ENCODE assay signal across 15 mouse cellular contexts in the genomic region with DNA sequence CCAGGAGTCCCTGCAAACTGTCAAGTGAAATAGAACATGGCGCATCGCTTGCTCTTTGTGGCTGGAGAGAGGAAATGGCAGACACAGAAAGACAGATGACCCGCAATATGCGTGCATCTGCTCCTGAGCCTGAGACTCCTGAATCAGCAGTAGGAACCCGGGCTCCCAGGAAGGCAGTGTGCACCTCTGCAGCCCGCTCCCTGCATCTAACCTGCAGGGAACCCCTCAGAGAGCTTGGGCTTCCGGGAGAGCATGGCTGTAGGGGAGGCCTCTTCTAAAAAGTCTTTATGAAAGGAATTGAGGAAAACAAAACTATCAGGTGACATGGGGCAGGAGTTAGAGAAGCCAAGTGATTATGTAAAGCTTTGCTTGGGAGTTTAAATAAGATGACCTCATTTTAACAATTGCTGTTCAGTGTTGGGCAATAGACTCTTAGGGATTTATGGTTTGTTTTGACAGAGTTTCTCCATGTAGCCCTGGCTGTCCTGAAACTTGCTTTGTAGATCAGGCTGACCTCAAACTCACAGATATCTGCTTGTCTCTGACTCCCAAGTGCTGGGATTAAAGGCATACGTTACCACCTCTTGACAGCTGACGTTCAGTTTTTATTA. TPM values are rescaled to one million over a fixed set of nuclear protein-coding genes. Genes with fewer than 3 reads are reported as not detected.
DNase-seq lines count a peak whose midpoint lies in the region; ATAC-seq and TF ChIP-seq lines count a peak whose summit lies in the region.
"Had no signal": no experiment of that assay in that cellular context is flagged by ENCODE, and none has a peak within 500 bp of the region (broad histone marks: within the 10 kb centered on the region; RNA-seq: fewer than 3 reads in every experiment).

No protein-coding gene starts in this region.

- WGBS in liver, embryonic 13.5 days (ENCODE audit: insufficient replicate concordance): 62% methylated on average over 9 of the region's 9 CpGs
- 63% methylated on average over 9 of the region's 9 CpGs for WGBS in liver, embryonic 11.5 days
- 34% methylated on average over 9 of the region's 9 CpGs for WGBS in intestine, embryonic 15.5 days
- 67% methylated on average over 9 of the region's 9 CpGs for WGBS in small intestine, adult 2 months
- WGBS in hindbrain, embryonic 10.5 days: 83% methylated on average over 9 of the region's 9 CpGs
- WGBS in midbrain, embryonic 16.5 days: 86% methylated on average over 9 of the region's 9 CpGs

- peak; percentile 30 to 80 for DNase-seq in adrenal gland, adult (ENCODE audit: inconsistent age in 2 of 2, low spot score in 1 of 2)
- DNase-seq in adrenal gland, postnatal 36 days: no peak
- no peak for DNase-seq in liver, embryonic 13.5 days
- no peak for DNase-seq in liver, embryonic 11.5 days (ENCODE audit: low spot score)
- no peak for DNase-seq in hindbrain, embryonic 10.5 days (ENCODE audit: low spot score)
- DNase-seq: gastrocnemius, postnatal 14 days; thymus, adult 2 months had no signal

- H3K27me3 ChIP-seq in liver, embryonic 13.5 days: no peaks in the 10 kb centered on the region
- no peaks in the 10 kb centered on the region for H3K27me3 ChIP-seq in liver, embryonic 11.5 days (replicated peaks; ENCODE audit: control insufficient read depth, insufficient read depth, low read length)
- H3K27me3 ChIP-seq in intestine, embryonic 15.5 days (replicated peaks): no peaks in the 10 kb centered on the region
- H3K27me3 ChIP-seq in small intestine, adult 2 months (ENCODE audit: control insufficient read depth, insufficient read depth, low read length): no peaks in the 10 kb centered on the region
- no peaks in the 10 kb centered on the region for H3K27me3 ChIP-seq in hindbrain, embryonic 10.5 days (ENCODE audit: insufficient read depth, poor library complexity, severe bottlenecking)
- no peaks in the 10 kb centered on the region for H3K27me3 ChIP-seq in midbrain, embryonic 16.5 days (ENCODE audit: control insufficient read depth, insufficient read depth, low read depth, low read length)

- TF ChIP-seq POLR2A in small intestine, adult 2 months (IDR thresholded peaks at IDR 0.05; ENCODE audit: low read depth, low read length): no peak

- H3K4me1 ChIP-seq in liver, embryonic 13.5 days (replicated peaks): peaks cover 18% of the 10 kb centered on the region
- H3K4me1 ChIP-seq in liver, embryonic 11.5 days (replicated peaks; ENCODE audit: control insufficient read depth, insufficient read depth, low read length): 0 out of 2 replicates have a peak, but pooled peaks cover 3% of the 10 kb centered on the region
- H3K4me1 ChIP-seq in intestine, embryonic 15.5 days (replicated peaks): peaks cover 9% of the 10 kb centered on the region
- H3K4me1 ChIP-seq in small intestine, adult 2 months (ENCODE audit: control insufficient read depth, insufficient read depth, insufficient read length, low read length): no peaks in the 10 kb centered on the region
- no peaks in the 10 kb centered on the region for H3K4me1 ChIP-seq in hindbrain, embryonic 10.5 days (replicated peaks)
- no peaks in the 10 kb centered on the region for H3K4me1 ChIP-seq in midbrain, embryonic 16.5 days (ENCODE audit: control insufficient read depth, insufficient read depth, low read length)

- no peaks in the 10 kb centered on the region for H3K36me3 ChIP-seq in liver, embryonic 13.5 days
- no peaks in the 10 kb centered on the region for H3K36me3 ChIP-seq in liver, embryonic 11.5 days (ENCODE audit: control insufficient read depth, insufficient read depth, low read length)
- no peaks in the 10 kb centered on the region for H3K36me3 ChIP-seq in intestine, embryonic 15.5 days
- no peaks in the 10 kb centered on the region for H3K36me3 ChIP-seq in small intestine, adult 2 months (ENCODE audit: control insufficient read depth, insufficient read depth, low read length)
- H3K36me3 ChIP-seq in hindbrain, embryonic 10.5 days: no peaks in the 10 kb centered on the region
- no peaks in the 10 kb centered on the region for H3K36me3 ChIP-seq in midbrain, embryonic 16.5 days (ENCODE audit: control insufficient read depth, insufficient read depth, low read length)

- no peak overlapping the region for H3K9ac ChIP-seq in liver, embryonic 13.5 days
- no peak overlapping the region for H3K9ac ChIP-seq in liver, embryonic 11.5 days (ENCODE audit: low read depth, low read length)
- H3K9ac ChIP-seq in intestine, embryonic 15.5 days: no peak overlapping the region
- H3K9ac ChIP-seq in midbrain, embryonic 16.5 days (ENCODE audit: low read depth, low read length): no peak overlapping the region

- no peak for TF ChIP-seq CTCF in small intestine, adult 2 months (IDR thresholded peaks at IDR 0.05; ENCODE audit: extremely low read depth, insufficient read length, insufficient replicate concordance, low read depth, low read length)

- no peak overlapping the region for H3K4me3 ChIP-seq in liver, embryonic 13.5 days (replicated peaks)
- H3K4me3 ChIP-seq in liver, embryonic 11.5 days (ENCODE audit: low read depth, low read length): no peak overlapping the region
- H3K4me3 ChIP-seq in intestine, embryonic 15.5 days (replicated peaks): no peak overlapping the region
- H3K4me3 ChIP-seq in small intestine, adult 2 months (ENCODE audit: low read depth, low read length): no peak overlapping the region
- no peak overlapping the region for H3K4me3 ChIP-seq in hindbrain, embryonic 10.5 days
- H3K4me3 ChIP-seq in midbrain, embryonic 16.5 days (ENCODE audit: low read depth, low read length): no peak overlapping the region
- H3K4me3 ChIP-seq: left cerebral cortex, adult 2 months had no signal

- H3K27ac ChIP-seq in liver, embryonic 13.5 days: peak overlapping the region; percentile 39; the same call in 1 of the 2 replicates
- no peak overlapping the region for H3K27ac ChIP-seq in liver, embryonic 11.5 days (ENCODE audit: low read depth, low read length)
- H3K27ac ChIP-seq in intestine, embryonic 15.5 days: 0 out of 2 replicates have a peak overlapping the region, but pooled peaks have one; percentile 11
- H3K27ac ChIP-seq in small intestine, adult 2 months (ENCODE audit: insufficient read depth, low read depth, low read length): peak overlapping the region; percentile 36; the same call in 1 of the 2 replicates
- H3K27ac ChIP-seq in hindbrain, embryonic 10.5 days: no peak overlapping the region
- H3K27ac ChIP-seq in midbrain, embryonic 16.5 days (ENCODE audit: low read length): no peak overlapping the region
- H3K27ac ChIP-seq: left cerebral cortex, adult 2 months had no signal

- H3K4me2 ChIP-seq in liver, embryonic 13.5 days: no peak overlapping the region
- no peak overlapping the region for H3K4me2 ChIP-seq in liver, embryonic 11.5 days
- no peak overlapping the region for H3K4me2 ChIP-seq in intestine, embryonic 15.5 days (replicated peaks)
- H3K4me2 ChIP-seq in midbrain, embryonic 16.5 days (ENCODE audit: low read length): no peak overlapping the region

- no peaks in the 10 kb centered on the region for H3K9me3 ChIP-seq in liver, embryonic 13.5 days (replicated peaks)
- H3K9me3 ChIP-seq in liver, embryonic 11.5 days (ENCODE audit: control insufficient read depth, low read length): no peaks in the 10 kb centered on the region
- no peaks in the 10 kb centered on the region for H3K9me3 ChIP-seq in intestine, embryonic 15.5 days
- H3K9me3 ChIP-seq in hindbrain, embryonic 10.5 days: no peaks in the 10 kb centered on the region
- no peaks in the 10 kb centered on the region for H3K9me3 ChIP-seq in midbrain, embryonic 16.5 days (replicated peaks; ENCODE audit: control insufficient read depth, low read length, poor library complexity, severe bottlenecking)
- H3K9me3 ChIP-seq: G1E had no signal

- ATAC-seq in liver, embryonic 13.5 days (ENCODE audit: low read depth): no peak
- no peak for ATAC-seq in liver, embryonic 11.5 days (replicated peaks; ENCODE audit: low FRiP score)
- peak; percentile 49; the same call in 1 of the 2 replicates for ATAC-seq in intestine, embryonic 15.5 days
- no peak for ATAC-seq in midbrain, embryonic 16.5 days

RNA-seq across cellular contexts. Expression of gene Mettl7a3, which starts 14.3 kb away (rescaled TPM):
- total RNA-seq in adrenal gland, postnatal 36 days (2021): not detected
- polyA plus RNA-seq in liver, embryonic 13.5 days (2015; fragmentation: Nextera tagmentation; extraction: Ambion mirVana): not detected in 2 replicates
- polyA plus RNA-seq in liver, embryonic 11.5 days (2014; fragmentation: Nextera tagmentation; extraction: Ambion mirVana): not detected in 2 replicates
- 0.21 TPM in 1 of 2 replicates, not detected in the other for polyA plus RNA-seq in intestine, embryonic 15.5 days (2015; fragmentation: Nextera tagmentation; extraction: Ambion mirVana)
- polyA plus RNA-seq in small intestine, adult 2 months (2012; rRNA removed): not detected in 2 replicates
- polyA plus RNA-seq in hindbrain, embryonic 10.5 days (2016; fragmentation: Nextera tagmentation; extraction: Ambion mirVana): not detected in 2 replicates
- not detected in 2 replicates for polyA plus RNA-seq in midbrain, embryonic 16.5 days (2015; fragmentation: Nextera tagmentation; extraction: Ambion mirVana)
- total RNA-seq: heart, postnatal 36 days; megakaryocyte, adult 5-6 weeks had no signal
- polyA plus RNA-seq: G1E; neural tube, embryonic 11.5 days had no signal

RNA-seq across cellular contexts. Expression of gene Mettl7a1, which starts 16.5 kb away (rescaled TPM):
- total RNA-seq in adrenal gland, postnatal 36 days (2021): 100 to 1,000 TPM in 1 of 2 experiments, 10 to 100 TPM in 1; 85.2 to 126 TPM
- polyA plus RNA-seq in liver, embryonic 13.5 days (2015; fragmentation: Nextera tagmentation; extraction: Ambion mirVana): 6.6 and 7.7 TPM in 2 replicates
- 4.4 and 5.7 TPM in 2 replicates for polyA plus RNA-seq in liver, embryonic 11.5 days (2014; fragmentation: Nextera tagmentation; extraction: Ambion mirVana)
- polyA plus RNA-seq in intestine, embryonic 15.5 days (2015; fragmentation: Nextera tagmentation; extraction: Ambion mirVana): 4.2 and 4.6 TPM in 2 replicates
- polyA plus RNA-seq in small intestine, adult 2 months (2012; rRNA removed): 12.7 and 16.4 TPM in 2 replicates
- 3.8 and 5.5 TPM in 2 replicates for polyA plus RNA-seq in hindbrain, embryonic 10.5 days (2016; fragmentation: Nextera tagmentation; extraction: Ambion mirVana)
- 3.7 and 4.8 TPM in 2 replicates for polyA plus RNA-seq in midbrain, embryonic 16.5 days (2015; fragmentation: Nextera tagmentation; extraction: Ambion mirVana)

RNA-seq across cellular contexts. Expression of gene Methig1, which starts 32.5 kb away (rescaled TPM):
- total RNA-seq in adrenal gland, postnatal 36 days (2021): under 1 TPM; 0.36 to 0.56 TPM
- polyA plus RNA-seq in liver, embryonic 13.5 days (2015; fragmentation: Nextera tagmentation; extraction: Ambion mirVana): not detected in 2 replicates
- polyA plus RNA-seq in liver, embryonic 11.5 days (2014; fragmentation: Nextera tagmentation; extraction: Ambion mirVana): not detected in 2 replicates
- polyA plus RNA-seq in intestine, embryonic 15.5 days (2015; fragmentation: Nextera tagmentation; extraction: Ambion mirVana): 0.14 and 0.15 TPM in 2 replicates
- polyA plus RNA-seq in small intestine, adult 2 months (2012; rRNA removed): not detected in 2 replicates
- polyA plus RNA-seq in hindbrain, embryonic 10.5 days (2016; fragmentation: Nextera tagmentation; extraction: Ambion mirVana): 0.21 TPM in 1 of 2 replicates, not detected in the other
- polyA plus RNA-seq in midbrain, embryonic 16.5 days (2015; fragmentation: Nextera tagmentation; extraction: Ambion mirVana): not detected in 2 replicates
- total RNA-seq: G1E; gastrocnemius, postnatal 14 days; heart, postnatal 36 days; megakaryocyte, adult 5-6 weeks had no signal
- polyA plus RNA-seq: neural tube, embryonic 11.5 days; thymus, adult 2 months had no signal

RNA-seq across cellular contexts. Expression of gene Mettl7a2, which starts 32.6 kb away (rescaled TPM):
- 1 to 10 TPM; 2.0 to 2.2 TPM for total RNA-seq in adrenal gland, postnatal 36 days (2021)
- not detected in 2 replicates for polyA plus RNA-seq in liver, embryonic 13.5 days (2015; fragmentation: Nextera tagmentation; extraction: Ambion mirVana)
- not detected in 2 replicates for polyA plus RNA-seq in liver, embryonic 11.5 days (2014; fragmentation: Nextera tagmentation; extraction: Ambion mirVana)
- not detected in 2 replicates for polyA plus RNA-seq in intestine, embryonic 15.5 days (2015; fragmentation: Nextera tagmentation; extraction: Ambion mirVana)
- not detected in 2 replicates for polyA plus RNA-seq in small intestine, adult 2 months (2012; rRNA removed)
- not detected in 2 replicates for polyA plus RNA-seq in hindbrain, embryonic 10.5 days (2016; fragmentation: Nextera tagmentation; extraction: Ambion mirVana)
- not detected in 2 replicates for polyA plus RNA-seq in midbrain, embryonic 16.5 days (2015; fragmentation: Nextera tagmentation; extraction: Ambion mirVana)
- total RNA-seq: megakaryocyte, adult 5-6 weeks had no signal
- polyA plus RNA-seq: thymus, adult 2 months had no signal

RNA-seq across cellular contexts. Expression of gene Tmprss12, which starts 39.8 kb away (rescaled TPM):
- total RNA-seq in adrenal gland, postnatal 36 days (2021): not detected
- polyA plus RNA-seq in liver, embryonic 13.5 days (2015; fragmentation: Nextera tagmentation; extraction: Ambion mirVana): not detected in 2 replicates
- polyA plus RNA-seq in liver, embryonic 11.5 days (2014; fragmentation: Nextera tagmentation; extraction: Ambion mirVana): not detected in 2 replicates
- polyA plus RNA-seq in intestine, embryonic 15.5 days (2015; fragmentation: Nextera tagmentation; extraction: Ambion mirVana): not detected in 2 replicates
- polyA plus RNA-seq in small intestine, adult 2 months (2012; rRNA removed): not detected in 2 replicates
- not detected in 2 replicates for polyA plus RNA-seq in hindbrain, embryonic 10.5 days (2016; fragmentation: Nextera tagmentation; extraction: Ambion mirVana)
- not detected in 2 replicates for polyA plus RNA-seq in midbrain, embryonic 16.5 days (2015; fragmentation: Nextera tagmentation; extraction: Ambion mirVana)
- total RNA-seq: G1E; gastrocnemius, postnatal 14 days; heart, postnatal 36 days; left cerebral cortex, adult 2 months; megakaryocyte, adult 5-6 weeks had no signal
- polyA plus RNA-seq: G1E; neural tube, embryonic 11.5 days; thymus, adult 2 months had no signal

Comparison
In these comparisons a context has a peak if more than half of its experiments do, and no peak if none do; other contexts are left out.
1. DNase-seq: peak in adrenal gland, adult (2 of 2); none in adrenal gland, postnatal 36 days (0 of 2), liver, embryonic 13.5 days (single experiment), liver, embryonic 11.5 days (single experiment) and hindbrain, embryonic 10.5 days (single experiment).
2. H3K27ac ChIP-seq: peak in liver, embryonic 13.5 days (single experiment), intestine, embryonic 15.5 days (single experiment) and small intestine, adult 2 months (single experiment); none in liver, embryonic 11.5 days (single experiment), hindbrain, embryonic 10.5 days (single experiment) and midbrain, embryonic 16.5 days (single experiment).